Mouse (Mus musculus): ENCODE data around the gene Sacs.

DNA sequence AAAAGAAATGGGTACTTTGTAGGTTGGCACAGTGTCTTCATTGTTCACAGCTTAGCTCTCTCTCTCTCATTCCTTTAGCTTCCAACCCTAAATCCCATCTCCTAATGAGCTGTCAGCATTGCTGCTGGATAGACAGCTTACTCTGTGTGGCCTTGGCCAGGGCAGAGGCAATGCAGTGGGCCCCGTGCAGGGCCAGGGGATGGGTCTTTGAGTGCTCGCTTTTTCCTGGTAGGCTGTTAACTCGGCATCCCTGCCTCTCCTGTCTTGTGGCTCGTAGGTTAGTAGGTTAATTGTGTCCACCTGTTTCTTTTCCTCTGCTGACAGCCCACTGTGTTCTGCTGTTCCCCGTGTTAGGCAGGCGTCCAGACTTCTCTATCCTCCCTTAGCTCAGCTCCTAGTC lies 84.2 kb downstream of the Sacs start:
- TF ChIP-seq CTCF (conservative IDR thresholded peaks at IDR 0.05; ENCODE audit: low read length), result no peak
- TF ChIP-seq NANOG (IDR thresholded peaks at IDR 0.05; ENCODE audit: borderline replicate concordance, low read length), result no peak
- TF ChIP-seq POU5F1 (IDR thresholded peaks at IDR 0.05; ENCODE audit: borderline replicate concordance, low read length), result no peak
